Mouse (Mus musculus): ENCODE results near the gene Rhbg. TPM values are rescaled to one million over a fixed set of nuclear protein-coding genes. Genes with fewer than 3 reads are reported as not detected.
"Not testable (repeated sequence)": the region's sequence is repeated elsewhere in the genome, so short reads cannot be mapped to it uniquely, and the experiment has no call there.

Rhbg gene
- total RNA-seq, 2 experiments from 2014 or later = not detected

GRCm38 (mm10) chr3:88268014-88268413 lies 13.5 kb upstream of the Rhbg start:
- DNase-seq; intact Hi-C loops (cut with DNase I): not testable (repeated sequence)

- intact Hi-C loops (cut with DNase I) = no loop called here
- no peak for DNase-seq
Measured at GRCm38 (mm10) chr3:88262346-88262745, 7.8 kb upstream of the Rhbg start.

- no peak for DNase-seq
- intact Hi-C loops (cut with DNase I) = no loop called here
Measured at GRCm38 (mm10) chr3:88256382-88256781, 1.9 kb upstream of the Rhbg start.

- intact Hi-C loops (cut with DNase I) = no loop called here
Measured at GRCm38 (mm10) chr3:88255950-88256349, 1.4 kb upstream of the Rhbg start.

GRCm38 (mm10) chr3:88252739-88253138 lies 1.8 kb downstream of the Rhbg start:
- intact Hi-C loops (cut with DNase I) = no loop called here
- DNase-seq = no peak

More at GRCm38 (mm10) chr3:88255950-88256349, 1.4 kb upstream of the Rhbg start:
- DNase-seq = no peak

GRCm38 (mm10) chr3:88248406-88248805 lies 6.1 kb downstream of the Rhbg start:
- intact Hi-C loops (cut with DNase I) = no loop called here
- no peak for DNase-seq

GRCm38 (mm10) chr3:88247666-88248065 lies 6.8 kb downstream of the Rhbg start:
- intact Hi-C loops (cut with DNase I) = no loop called here
- no peak for DNase-seq

GRCm38 (mm10) chr3:88245811-88246210 lies 8.7 kb downstream of the Rhbg start:
- peak; percentile 67 to 78 for DNase-seq
- intact Hi-C loops (cut with DNase I) = no loop called here

- intact Hi-C loops (cut with DNase I) = loop anchor here (5.0 kb wide), 2 partner anchors 122 to 237 kb away; no protein-coding TSS in a partner anchor
- DNase-seq = peak; percentile 29 to 45
Measured at GRCm38 (mm10) chr3:88244071-88244470, 10.4 kb downstream of the Rhbg start.

GRCm38 (mm10) chr3:88242531-88242930 lies 12.0 kb downstream of the Rhbg start:
- peak; percentile 74 to 79 for DNase-seq
- intact Hi-C loops (cut with DNase I) = loop anchor here (1.0 to 5.0 kb wide), 4 partner anchors 50 to 235 kb away; no protein-coding TSS in a partner anchor

GRCm38 (mm10) chr3:88241045-88241786 lies 13.3 kb downstream of the Rhbg start:
- no peak for DNase-seq
- intact Hi-C loops (cut with DNase I) = loop anchor here (5.0 kb wide), 2 partner anchors 119 to 234 kb away; no protein-coding TSS in a partner anchor

- intact Hi-C loops (cut with DNase I) = no loop called here
- no peak for DNase-seq
Measured at GRCm38 (mm10) chr3:88239446-88239845, 15.1 kb downstream of the Rhbg start.

- no peak for DNase-seq
- intact Hi-C loops (cut with DNase I) = no loop called here
Measured at GRCm38 (mm10) chr3:88238866-88239391, 15.6 kb downstream of the Rhbg start.

GRCm38 (mm10) chr3:88237556-88238194 lies 16.8 kb downstream of the Rhbg start:
- no peak for DNase-seq

GRCm38 (mm10) chr3:88237161-88237555 lies 17.4 kb downstream of the Rhbg start:
- intact Hi-C loops (cut with DNase I) = no loop called here
- no peak for DNase-seq

More at GRCm38 (mm10) chr3:88237556-88238194, 16.8 kb downstream of the Rhbg start:
- intact Hi-C loops (cut with DNase I) = no loop called here

- DNase-seq = no peak
- intact Hi-C loops (cut with DNase I) = no loop called here
Measured at GRCm38 (mm10) chr3:88235616-88236015, 18.9 kb downstream of the Rhbg start.

- no peak for DNase-seq
- intact Hi-C loops (cut with DNase I) = no loop called here
Measured at GRCm38 (mm10) chr3:88235216-88235615, 19.3 kb downstream of the Rhbg start.

- DNase-seq = no peak
- intact Hi-C loops (cut with DNase I) = no loop called here
Measured at GRCm38 (mm10) chr3:88234041-88234440, 20.5 kb downstream of the Rhbg start.

- DNase-seq = no peak
- intact Hi-C loops (cut with DNase I) = no loop called here
Measured at GRCm38 (mm10) chr3:88232851-88233649, 21.5 kb downstream of the Rhbg start.

- intact Hi-C loops (cut with DNase I) = no loop called here
- no peak for DNase-seq
Measured at GRCm38 (mm10) chr3:88232301-88232702, 22.2 kb downstream of the Rhbg start.

Measured in heart, postnatal 36 days (tissue).